Mouse (Mus musculus): ENCODE measurements around the gene Plekhg3. TPM values are rescaled to one million over a fixed set of nuclear protein-coding genes. Genes with fewer than 3 reads are reported as not detected.

Gene Plekhg3
- polyA plus RNA-seq, 1 experiment: 11.2 TPM

DNA sequence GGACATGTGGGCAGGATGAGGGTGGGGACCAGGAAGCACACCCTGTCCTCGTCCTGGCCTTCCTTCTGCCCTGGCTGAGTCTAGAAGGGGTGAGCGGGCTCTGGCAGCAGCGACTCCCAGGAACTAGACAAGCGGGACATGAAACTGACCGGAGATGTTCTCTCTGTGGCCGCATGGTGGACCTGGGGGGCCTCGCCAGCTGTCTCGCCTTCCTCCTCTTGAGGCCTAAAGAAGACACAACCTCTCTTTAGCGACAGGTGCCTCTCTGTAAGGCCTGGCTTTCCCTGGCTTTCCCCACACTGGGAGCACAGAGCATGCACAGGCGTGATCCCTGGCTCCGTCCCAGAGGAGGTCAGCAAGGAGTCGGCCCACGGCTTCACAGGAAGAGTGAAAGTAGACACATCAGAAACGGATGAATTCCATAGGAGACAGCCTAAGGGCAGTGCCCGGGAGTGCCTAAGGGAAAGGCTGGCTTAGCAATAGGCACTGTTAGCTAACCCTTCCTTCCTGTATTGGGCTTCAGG is 66.9 kb downstream of the Plekhg3 start:
- Histone ChIP-seq H3K4me3 (no peak overlapping the region), H3ac (ENCODE audit: control insufficient read depth, insufficient read length) (no peak overlapping the region), H3K27me3 (ENCODE audit: control insufficient read depth, insufficient read depth, insufficient read length) (peaks cover 5% of the 10 kb centered on the region), H3K4me2 (ENCODE audit: low read depth) (no peak overlapping the region), H3K79me2 (ENCODE audit: control insufficient read depth, insufficient read depth) (no peaks in the 10 kb centered on the region), H3K36me3 (ENCODE audit: control insufficient read depth, insufficient read depth) (no peaks in the 10 kb centered on the region)
- TF ChIP-seq TCF3 (IDR thresholded peaks at IDR 0.05; ENCODE audit: insufficient read length, low read depth) (no peak), MYOG (IDR thresholded peaks at IDR 0.05; ENCODE audit: control insufficient read depth in 1 of 3, insufficient read depth in 1 of 3, insufficient read length in 2 of 3, low read depth in 2 of 3) (peak in 1 of 3 experiments; percentile 26)

DNA sequence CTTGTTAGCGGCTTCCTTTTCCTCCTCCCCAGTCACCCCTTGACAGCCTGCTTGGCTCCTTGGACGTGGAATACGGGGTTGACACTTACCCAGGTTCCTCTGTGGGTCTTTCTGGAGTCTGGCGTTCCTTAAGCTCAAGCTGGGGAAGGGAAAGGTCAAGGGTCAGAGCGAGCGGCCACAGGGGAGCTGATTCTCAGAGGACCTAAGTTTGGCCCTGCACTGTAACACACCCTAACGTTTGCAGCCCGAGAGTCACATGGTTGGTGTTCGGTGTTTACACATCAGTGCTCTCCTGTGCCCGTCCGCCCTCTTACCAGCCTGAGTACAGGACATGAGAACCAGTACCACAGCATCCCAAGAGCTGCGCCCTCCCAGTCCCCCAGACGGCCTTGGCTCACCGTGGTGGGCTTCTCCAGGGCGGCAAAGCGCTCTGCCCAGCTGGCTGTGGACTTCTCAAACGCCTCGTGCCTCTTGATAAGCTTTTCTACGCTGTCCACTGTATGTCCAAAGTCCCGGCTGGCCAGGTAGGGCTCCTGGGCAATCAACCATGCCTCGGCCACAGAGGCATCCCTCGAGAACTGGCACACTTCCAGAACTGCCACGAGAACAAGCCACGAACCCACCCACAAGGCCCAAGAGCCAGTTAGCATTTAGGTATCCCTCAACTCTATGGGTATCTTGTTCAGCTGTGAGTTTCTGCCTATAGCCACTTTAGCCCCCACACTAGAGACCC is 67.7 kb downstream of the Plekhg3 start:
- Histone ChIP-seq H3ac (ENCODE audit: control insufficient read depth, insufficient read length) (no peak overlapping the region), H3K4me2 (ENCODE audit: low read depth) (no peak overlapping the region), H3K27me3 (ENCODE audit: control insufficient read depth, insufficient read depth, insufficient read length) (peaks cover 5% of the 10 kb centered on the region), H3K79me2 (ENCODE audit: control insufficient read depth, insufficient read depth) (no peaks in the 10 kb centered on the region), H3K36me3 (ENCODE audit: control insufficient read depth, insufficient read depth) (no peaks in the 10 kb centered on the region), H3K4me3 (no peak overlapping the region)
- TF ChIP-seq CEBPB (IDR thresholded peaks at IDR 0.05; ENCODE audit: insufficient read depth, poor library complexity, severe bottlenecking) (no peak), MYOD1 (IDR thresholded peaks at IDR 0.05; ENCODE audit: control insufficient read depth in 1 of 3, insufficient read length in 2 of 3, low read depth in 2 of 3) (no peak), POLR2AphosphoS2 (IDR thresholded peaks at IDR 0.05; ENCODE audit: insufficient read length, low read depth) (no peak), TCF12 (IDR thresholded peaks at IDR 0.05; ENCODE audit: insufficient read depth, poor library complexity, severe bottlenecking) (no peak), REST (IDR thresholded peaks at IDR 0.05; ENCODE audit: insufficient read depth, insufficient read length) (no peak), MAX (IDR thresholded peaks at IDR 0.05; ENCODE audit: low read depth) (no peak), SRF (IDR thresholded peaks at IDR 0.05; ENCODE audit: control insufficient read depth, insufficient read length, low read depth) (no peak), MYOG (IDR thresholded peaks at IDR 0.05; ENCODE audit: control insufficient read depth in 1 of 3, insufficient read depth in 1 of 3, insufficient read length in 2 of 3, low read depth in 2 of 3) (no peak), USF1 (IDR thresholded peaks at IDR 0.05; ENCODE audit: low read depth) (no peak)

DNA sequence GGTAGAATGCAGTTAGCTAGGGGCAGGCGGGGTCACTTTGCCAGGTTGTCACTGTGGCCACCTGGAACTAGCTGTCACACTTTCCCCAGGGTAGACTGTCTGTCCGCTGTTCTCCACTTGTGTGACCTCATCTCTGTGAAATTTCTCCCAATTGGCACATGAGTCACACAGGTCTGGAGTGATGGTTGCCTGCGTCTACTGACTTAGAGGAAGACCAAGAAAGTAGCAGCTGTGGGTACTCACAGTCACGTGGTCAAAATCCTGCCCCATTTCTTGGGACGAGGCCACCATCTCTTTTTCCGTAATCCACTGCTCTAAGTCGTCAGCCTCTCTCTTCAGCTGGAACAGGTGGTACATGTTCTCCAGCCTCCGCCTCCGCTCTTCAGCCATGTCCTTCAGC is 73.1 kb downstream of the Plekhg3 start:
- no peak for TF ChIP-seq MAX (IDR thresholded peaks at IDR 0.05; ENCODE audit: low read depth)
- TF ChIP-seq USF1 (IDR thresholded peaks at IDR 0.05; ENCODE audit: low read depth): peak; percentile 44
- TF ChIP-seq POLR2A (IDR thresholded peaks at IDR 0.05; ENCODE audit: insufficient read length, low read depth): no peak
- TF ChIP-seq TCF12 (IDR thresholded peaks at IDR 0.05; ENCODE audit: insufficient read depth, poor library complexity, severe bottlenecking): no peak
- no peak overlapping the region for H3K4me3 ChIP-seq
- H3K4me2 ChIP-seq (ENCODE audit: low read depth): no peak overlapping the region
- H3K36me3 ChIP-seq (ENCODE audit: control insufficient read depth, insufficient read depth): no peaks in the 10 kb centered on the region
- no peaks in the 10 kb centered on the region for H3K79me2 ChIP-seq (ENCODE audit: control insufficient read depth, insufficient read depth)
- peaks cover 29% of the 10 kb centered on the region for H3K27me3 ChIP-seq (ENCODE audit: control insufficient read depth, insufficient read depth, insufficient read length)
- no peak overlapping the region for H3ac ChIP-seq (ENCODE audit: control insufficient read depth, insufficient read length)

DNA sequence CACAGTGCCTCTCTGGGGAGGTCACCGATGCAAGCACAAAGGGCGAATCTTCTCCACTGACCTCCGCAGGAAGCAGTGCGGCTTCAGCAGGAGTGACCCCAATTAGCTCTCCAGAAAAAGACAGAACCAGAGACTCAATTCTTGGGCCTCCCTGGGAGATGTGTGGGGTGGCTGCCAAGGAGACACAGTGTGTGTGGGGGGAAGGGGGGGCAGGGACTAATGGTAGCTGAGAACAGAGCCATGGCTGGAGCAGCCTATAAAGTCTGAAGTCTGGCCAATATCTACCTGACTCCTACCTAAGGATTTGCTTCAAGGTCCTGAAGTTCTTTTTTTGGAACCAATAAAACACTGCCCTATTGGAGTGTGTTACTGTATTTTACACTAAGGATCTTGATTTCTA is 73.9 kb downstream of the Plekhg3 start:
- Histone ChIP-seq H3K4me2 (ENCODE audit: low read depth) (no peak overlapping the region), H3K4me3 (no peak overlapping the region), H3ac (ENCODE audit: control insufficient read depth, insufficient read length) (no peak overlapping the region), H3K36me3 (ENCODE audit: control insufficient read depth, insufficient read depth) (no peaks in the 10 kb centered on the region), H3K79me2 (ENCODE audit: control insufficient read depth, insufficient read depth) (no peaks in the 10 kb centered on the region), H3K27me3 (ENCODE audit: control insufficient read depth, insufficient read depth, insufficient read length) (peaks cover 34% of the 10 kb centered on the region)
- TF ChIP-seq MAX (IDR thresholded peaks at IDR 0.05; ENCODE audit: low read depth) (no peak), POLR2AphosphoS2 (IDR thresholded peaks at IDR 0.05; ENCODE audit: insufficient read length, low read depth) (no peak), SRF (IDR thresholded peaks at IDR 0.05; ENCODE audit: control insufficient read depth, insufficient read length, low read depth) (no peak), MYOG (IDR thresholded peaks at IDR 0.05; ENCODE audit: control insufficient read depth in 1 of 3, insufficient read depth in 1 of 3, insufficient read length in 2 of 3, low read depth in 2 of 3) (no peak), MYOD1 (IDR thresholded peaks at IDR 0.05; ENCODE audit: control insufficient read depth in 1 of 3, insufficient read length in 2 of 3, low read depth in 2 of 3) (no peak), TCF12 (IDR thresholded peaks at IDR 0.05; ENCODE audit: insufficient read depth, poor library complexity, severe bottlenecking) (no peak), E2F4 (IDR thresholded peaks at IDR 0.05; ENCODE audit: insufficient read depth) (no peak), TCF3 (IDR thresholded peaks at IDR 0.05; ENCODE audit: insufficient read length, low read depth) (no peak), POLR2A (IDR thresholded peaks at IDR 0.05; ENCODE audit: insufficient read length, low read depth) (no peak), USF1 (IDR thresholded peaks at IDR 0.05; ENCODE audit: low read depth) (no peak)

DNA sequence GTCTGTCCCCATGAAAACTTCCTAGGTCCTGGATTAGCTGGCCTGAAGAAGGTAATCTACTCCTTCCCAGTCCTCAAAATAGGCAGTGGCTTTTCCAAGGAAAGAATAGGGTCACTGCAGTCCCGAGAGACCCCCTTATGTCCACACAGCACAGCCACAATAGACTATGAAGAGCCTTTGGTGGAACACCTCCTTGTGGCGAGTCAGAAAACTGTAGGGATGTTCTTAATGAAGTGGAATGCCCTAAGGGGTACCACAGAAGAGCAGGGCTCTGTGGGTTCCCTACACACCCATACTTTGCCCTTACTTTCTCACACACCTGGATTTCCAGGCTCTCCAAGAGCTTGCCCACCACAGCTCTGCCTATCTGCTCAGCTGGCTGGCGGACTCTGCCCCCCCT is 75.1 kb downstream of the Plekhg3 start:
- Histone ChIP-seq H3K79me2 (ENCODE audit: control insufficient read depth, insufficient read depth) (no peaks in the 10 kb centered on the region), H3K4me3 (no peak overlapping the region), H3K27me3 (ENCODE audit: control insufficient read depth, insufficient read depth, insufficient read length) (peaks cover 44% of the 10 kb centered on the region), H3K4me2 (ENCODE audit: low read depth) (no peak overlapping the region), H3ac (ENCODE audit: control insufficient read depth, insufficient read length) (no peak overlapping the region), H3K36me3 (ENCODE audit: control insufficient read depth, insufficient read depth) (no peaks in the 10 kb centered on the region)
- TF ChIP-seq MAX (IDR thresholded peaks at IDR 0.05; ENCODE audit: low read depth) (no peak), TCF3 (IDR thresholded peaks at IDR 0.05; ENCODE audit: insufficient read length, low read depth) (no peak), MYOD1 (IDR thresholded peaks at IDR 0.05; ENCODE audit: control insufficient read depth in 1 of 3, insufficient read length in 2 of 3, low read depth in 2 of 3) (no peak)
